Mouse (Mus musculus): ENCODE measurements around the gene Rhoh. TPM values are rescaled to one million over a fixed set of nuclear protein-coding genes. Genes with fewer than 3 reads are reported as not detected.

Rhoh gene
- total and polyA plus RNA-seq, 3 experiments = 12.1 to 22.1 (median 18.9) TPM

DNA sequence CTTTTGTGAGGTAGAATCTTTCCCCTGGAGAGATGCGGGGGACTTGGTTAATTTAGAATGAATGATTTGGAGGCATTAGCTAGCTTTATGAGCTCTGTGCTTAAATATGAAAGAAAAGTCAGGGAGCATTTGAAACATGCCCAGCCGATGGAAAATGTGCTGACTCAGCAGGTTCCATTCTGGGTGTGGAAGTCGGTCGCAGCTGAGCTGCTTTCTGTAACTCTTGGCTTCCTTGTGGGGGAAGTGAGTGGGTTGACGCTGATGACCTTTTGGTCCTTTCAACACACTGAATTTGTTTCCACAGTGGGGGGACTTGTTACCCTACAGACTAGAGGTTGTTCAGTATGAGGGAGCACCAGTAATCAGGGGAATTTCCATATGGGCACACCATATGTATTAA is 22.3 kb downstream of the Rhoh start:
- no peaks in the 10 kb centered on the region for H3K9me3 ChIP-seq (replicated peaks; ENCODE audit: low read length)
- H3K4me3 ChIP-seq (replicated peaks in 1 of 3; ENCODE audit: low read depth in 2 of 3, low read length in 2 of 3, poor library complexity in 1 of 3) = no peak overlapping the region
- H3K27ac ChIP-seq (ENCODE audit: insufficient read depth, low read depth) = no peak overlapping the region
- peak overlapping the region; percentile 72 for H3K4me2 ChIP-seq (ENCODE audit: insufficient read depth, low read depth, poor library complexity, severe bottlenecking)
- dilution Hi-C loops (cut with MboI; ENCODE audit: extremely low pct_ligation_motif_present, extremely low pct_unique_long_range_greater_than_20kb, low sequenced_read_pairs) = no loop called here
- DNase-seq (ENCODE audit: extremely low read depth) = peak; percentile 66
- peak overlapping the region; percentile 22; the same call in 1 of the 2 replicates for H3K9ac ChIP-seq (ENCODE audit: insufficient read depth, low read depth)
- H3K27me3 ChIP-seq (replicated peaks) = no peaks in the 10 kb centered on the region
- peaks cover 19 to 57% of the 10 kb centered on the region in 2 experiments for H3K36me3 ChIP-seq (replicated peaks in 1 of 2; ENCODE audit: control insufficient read depth in 1 of 2, insufficient read depth in 1 of 2, low read length in 1 of 2)
- H3K79me2 ChIP-seq (replicated peaks; ENCODE audit: control insufficient read depth, extremely low read depth, insufficient read depth, poor library complexity, severe bottlenecking) = peaks cover 53% of the 10 kb centered on the region
- H3K4me1 ChIP-seq (ENCODE audit: control insufficient read depth in 1 of 2, insufficient read depth in 2 of 2) = peaks cover 12 to 59% of the 10 kb centered on the region in 2 experiments
- TF ChIP-seq TCF12 (IDR thresholded peaks at IDR 0.05; ENCODE audit: low read depth, low read length) (no peak), NELFE (IDR thresholded peaks at IDR 0.05; ENCODE audit: low read depth, low read length) (no peak), ELF1 (IDR thresholded peaks at IDR 0.05; ENCODE audit: low read depth, low read length) (0 out of 2 replicates have a peak, but pooled peaks have one; percentile 23), ETS1 (conservative IDR thresholded peaks at IDR 0.05; ENCODE audit: low read depth, low read length) (peak; percentile 87), MEF2A (IDR thresholded peaks at IDR 0.05; ENCODE audit: borderline replicate concordance, low read depth, low read length) (peak; percentile 34; the same call in 1 of the 2 replicates), BHLHE40 (IDR thresholded peaks at IDR 0.05; ENCODE audit: low read depth, low read length) (0 out of 2 replicates have a peak, but pooled peaks have one; percentile 18), MAFK (IDR thresholded peaks at IDR 0.05; ENCODE audit: insufficient replicate concordance, low read length) (peak; percentile 100), IRF4 (IDR thresholded peaks at IDR 0.05; ENCODE audit: low read depth, low read length) (0 out of 2 replicates have a peak, but pooled peaks have one; percentile 32), E2F4 (IDR thresholded peaks at IDR 0.05; ENCODE audit: insufficient replicate concordance, low read depth, low read length) (no peak), EP300 (IDR thresholded peaks at IDR 0.05; ENCODE audit: low read length) (peak; percentile 65), SIN3A (IDR thresholded peaks at IDR 0.05; ENCODE audit: low read length) (peak; percentile 65), MXI1 (IDR thresholded peaks at IDR 0.05; ENCODE audit: low read depth, low read length) (no peak), JUND (conservative IDR thresholded peaks at IDR 0.05; ENCODE audit: low read depth, low read length) (0 out of 2 replicates have a peak, but pooled peaks have one; percentile 21)
- in situ Hi-C loops (cut with MboI; ENCODE audit: low pct_ligation_motif_present, low pct_unique_long_range_greater_than_20kb, low sequenced_read_pairs) = no loop called here

DNA sequence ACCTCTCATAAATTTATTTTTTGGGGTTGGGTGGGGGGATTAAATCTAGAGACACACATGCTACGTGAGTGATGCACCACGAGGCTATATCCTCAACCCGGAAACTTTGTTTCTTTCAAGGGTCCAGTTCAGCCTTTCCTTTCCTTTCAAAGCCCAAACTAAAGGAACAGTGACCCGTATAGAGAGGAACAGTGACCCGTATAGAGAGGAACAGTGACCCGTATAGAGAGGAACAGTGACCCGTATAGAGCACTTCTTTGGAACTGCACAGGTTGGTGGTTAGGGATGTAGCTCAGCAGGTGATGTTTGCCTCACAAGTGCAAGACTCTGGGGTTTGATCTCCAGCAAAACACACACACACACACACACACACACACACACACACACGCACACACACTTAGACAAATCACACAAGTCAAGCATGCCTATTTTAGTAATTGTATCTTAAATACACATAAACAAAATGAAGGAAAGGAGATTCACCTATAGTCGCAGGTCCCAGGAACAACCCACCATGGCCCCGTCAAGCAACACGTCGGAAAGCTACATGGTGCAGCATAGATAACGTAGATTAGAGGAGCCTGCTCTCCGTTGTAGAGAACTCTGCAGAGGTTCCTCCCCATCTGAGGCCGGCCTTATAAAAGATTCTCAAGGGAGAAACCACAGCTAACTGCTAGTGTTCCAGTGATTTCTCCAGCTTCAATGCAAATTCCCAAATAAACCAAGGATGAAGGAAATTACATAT is 24.9 kb downstream of the Rhoh start:
- dilution Hi-C loops (cut with MboI; ENCODE audit: extremely low pct_ligation_motif_present, extremely low pct_unique_long_range_greater_than_20kb, low sequenced_read_pairs) = no loop called here
- Histone ChIP-seq H3K4me2 (ENCODE audit: insufficient read depth, low read depth, poor library complexity, severe bottlenecking) (no peak overlapping the region), H3K9me3 (replicated peaks; ENCODE audit: low read length) (no peaks in the 10 kb centered on the region), H3K4me1 (ENCODE audit: control insufficient read depth in 1 of 2, insufficient read depth in 2 of 2) (peaks cover 12 to 66% of the 10 kb centered on the region in 2 experiments), H3K9ac (ENCODE audit: insufficient read depth, low read depth) (no peak overlapping the region), H3K27me3 (replicated peaks) (no peaks in the 10 kb centered on the region), H3K79me2 (replicated peaks; ENCODE audit: control insufficient read depth, extremely low read depth, insufficient read depth, poor library complexity, severe bottlenecking) (peaks cover 52% of the 10 kb centered on the region), H3K27ac (ENCODE audit: insufficient read depth, low read depth) (no peak overlapping the region), H3K36me3 (replicated peaks in 1 of 2; ENCODE audit: control insufficient read depth in 1 of 2, insufficient read depth in 1 of 2, low read length in 1 of 2) (peaks cover 5 to 49% of the 10 kb centered on the region in 2 experiments), H3K4me3 (replicated peaks in 1 of 3; ENCODE audit: low read depth in 2 of 3, low read length in 2 of 3, poor library complexity in 1 of 3) (no peak overlapping the region)
- in situ Hi-C loops (cut with MboI; ENCODE audit: low pct_ligation_motif_present, low pct_unique_long_range_greater_than_20kb, low sequenced_read_pairs) = no loop called here
- no peak for DNase-seq (ENCODE audit: extremely low read depth)
- no peak for TF ChIP-seq ZMIZ1 (IDR thresholded peaks at IDR 0.05; ENCODE audit: low read depth, low read length)
- TF ChIP-seq POLR2AphosphoS2 (IDR thresholded peaks at IDR 0.05; ENCODE audit: low read depth, low read length) = no peak
- TF ChIP-seq CTCF (conservative IDR thresholded peaks at IDR 0.05 in 1 of 2, IDR thresholded peaks at IDR 0.05 in 1 of 2; ENCODE audit: low read depth in 2 of 2, low read length in 2 of 2) = no peak
- TF ChIP-seq ZNF384 (IDR thresholded peaks at IDR 0.05; ENCODE audit: low read depth, low read length) = no peak
- TF ChIP-seq BHLHE40 (IDR thresholded peaks at IDR 0.05; ENCODE audit: low read depth, low read length) = no peak
- TF ChIP-seq SMC3 (IDR thresholded peaks at IDR 0.05; ENCODE audit: low read depth, low read length) = no peak

All from CH12.LX (cell line).